Mouse (Mus musculus) cerebellum, adult 9-10 months (tissue): ENCODE measurements at regions not wholly inside any gene's neighbourhood (a gene's known extent, or its start where the extent isn't known, plus 50 kb on each side); places are given as distances from the start of the nearest gene placed in this dataset.

ENCODE experiments used
- DNase-seq: peaks from one replicate; pipeline ENCODE4 v3.0.0; 2022

- peak; percentile 46 for DNase-seq
These were observed 303.2 kb upstream of the Camk1g start for GRCm38 (mm10) chr1:193673236-193673830.

GRCm38 (mm10) chr1:193672681-193673080, 302.6 kb upstream of the Camk1g start:
- peak; percentile 8 for DNase-seq

- peak; percentile 28 for DNase-seq
These were observed 301.7 kb upstream of the Camk1g start for GRCm38 (mm10) chr1:193671816-193672254.

- DNase-seq, result no peak
These were observed 300.9 kb upstream of the Camk1g start for GRCm38 (mm10) chr1:193671046-193671445.

- no peak for DNase-seq
These were observed 299.9 kb upstream of the Camk1g start for GRCm38 (mm10) chr1:193670008-193670407.

GRCm38 (mm10) chr1:193668841-193669240, 298.7 kb upstream of the Camk1g start:
- DNase-seq, result no peak

GRCm38 (mm10) chr1:193665854-193666253, 295.8 kb upstream of the Camk1g start:
- no peak for DNase-seq

- DNase-seq, result no peak
These were observed 294.5 kb upstream of the Camk1g start for GRCm38 (mm10) chr1:193664569-193664968.

GRCm38 (mm10) chr1:193663587-193663986, 293.5 kb upstream of the Camk1g start:
- DNase-seq, result no peak

- no peak for DNase-seq
These were observed 292.2 kb upstream of the Camk1g start for GRCm38 (mm10) chr1:193662166-193662890.

- DNase-seq, result no peak
These were observed 291.3 kb upstream of the Camk1g start for GRCm38 (mm10) chr1:193661377-193661776.

- DNase-seq, result no peak
These were observed 285.1 kb upstream of the Camk1g start for GRCm38 (mm10) chr1:193655076-193655677.

GRCm38 (mm10) chr1:193650275-193650674, 280.2 kb upstream of the Camk1g start:
- no peak for DNase-seq

- DNase-seq, result no peak
These were observed 279.3 kb upstream of the Camk1g start for GRCm38 (mm10) chr1:193649400-193649799.

GRCm38 (mm10) chr1:193647371-193648270, 277.5 kb upstream of the Camk1g start:
- DNase-seq, result no peak

GRCm38 (mm10) chr1:193644506-193644905, 274.4 kb upstream of the Camk1g start:
- no peak for DNase-seq

- DNase-seq, result no peak
These were observed 266.4 kb upstream of the Camk1g start for GRCm38 (mm10) chr1:193636451-193636850.

GRCm38 (mm10) chr1:193632115-193632514, 262.0 kb upstream of the Camk1g start:
- no peak for DNase-seq

- no peak for DNase-seq
These were observed 259.8 kb upstream of the Camk1g start for GRCm38 (mm10) chr1:193629887-193630286.

- DNase-seq, result no peak
These were observed 257.1 kb upstream of the Camk1g start for GRCm38 (mm10) chr1:193626924-193627849.

GRCm38 (mm10) chr1:193625101-193625956, 255.2 kb upstream of the Camk1g start:
- peak; percentile 9 for DNase-seq
